Mouse (Mus musculus) gastrocnemius, adult 2 months (tissue): ENCODE results near the gene Srgap1. TPM values are rescaled to one million over a fixed set of nuclear protein-coding genes. Genes with fewer than 3 reads are reported as not detected.
"Not testable (repeated sequence)": the region's sequence is repeated elsewhere in the genome, so short reads cannot be mapped to it uniquely, and the experiment has no call there.

Experiments
- DNase-seq: peaks from one replicate; pipeline ENCODE4 v3.0.0; 2022
- H3K27ac ChIP-seq: fragments of 200-600 bp; 2 replicates; pipeline ENCODE4 v1.8.1; 2022; ENCODE audit warnings: mild to moderate bottlenecking
- H3K4me3 ChIP-seq: fragments of 200-600 bp; 2 replicates; pipeline ENCODE4 v1.8.1; 2022; ENCODE audit warnings: mild to moderate bottlenecking, moderate library complexity
- CTCF ChIP-seq: fragments of 200-600 bp; IDR thresholded peaks from 2 replicates; pipeline ENCODE4 v1.8.1; 2022; ENCODE audit warnings: antibody characterized with exemption, mild to moderate bottlenecking, moderate library complexity
- intact Hi-C: fragments of 180-260 bp; cut with DNase I; formaldehyde crosslinking; loops from one replicate; pipeline ENCODE4 v1.15.1; 2025
- total RNA-seq, 2 experiments: library from RNA; stranded (reverse); gene quantifications; 2 replicates each; pipeline ENCODE4 v1.2.3; 2021

Srgap1 gene
- total RNA-seq, 2 experiments from 2014 or later, result 0.38 to 0.89 TPM

DNA sequence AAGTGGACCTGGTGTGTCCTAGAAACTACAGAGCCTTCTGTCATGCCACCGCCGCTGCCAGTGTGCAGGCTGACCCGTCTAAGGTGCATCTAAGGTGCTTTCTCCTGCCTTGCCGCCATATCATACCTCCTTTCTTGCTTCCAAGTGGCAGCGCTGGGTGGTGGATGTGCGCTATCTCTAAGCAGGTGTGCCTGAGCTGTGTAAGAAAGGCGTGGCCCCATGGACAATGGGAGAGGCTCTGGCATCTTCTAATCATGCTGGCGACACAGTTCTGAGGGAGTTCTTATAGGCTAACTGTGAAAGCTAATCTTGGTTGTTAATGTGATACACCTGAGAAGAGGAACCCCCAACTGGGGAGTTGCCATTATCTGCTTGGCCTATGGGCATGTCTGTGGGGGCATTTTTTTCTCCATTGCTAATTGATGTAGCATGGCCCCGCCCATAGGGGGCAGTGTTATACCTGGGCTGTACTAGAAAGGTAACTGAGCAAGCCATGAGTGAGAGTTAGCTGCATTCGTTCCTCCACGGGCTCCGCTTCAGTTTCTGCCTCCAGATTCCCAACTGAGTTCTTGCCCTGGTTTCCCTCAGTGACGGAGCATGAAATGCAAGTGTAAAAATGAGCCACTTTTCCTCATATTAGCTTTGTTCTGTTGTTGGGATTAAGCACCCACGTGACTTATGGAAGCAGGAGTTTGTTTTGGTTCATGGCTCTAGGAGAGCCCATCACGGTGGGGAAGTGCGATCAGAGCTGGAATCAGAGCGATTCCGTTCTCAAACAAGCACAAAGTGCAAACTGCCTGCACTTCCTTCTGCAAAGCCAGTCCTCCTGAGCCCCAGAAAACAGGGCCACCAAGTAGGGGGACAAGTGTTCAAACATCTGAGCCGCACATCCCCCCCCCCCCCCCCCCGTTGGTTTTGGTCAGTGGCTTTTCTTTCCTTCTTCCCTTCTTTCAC is 276.2 kb downstream of the Srgap1 start:
- peak; percentile 40 for DNase-seq
- H3K4me3 ChIP-seq, result peak overlapping the region; percentile 47
- H3K27ac ChIP-seq, result no peak overlapping the region
- peak; percentile 72 for TF ChIP-seq CTCF
- intact Hi-C loops, result loop anchor here (2.0 kb wide), 1 partner anchor 282 kb away; no protein-coding TSS in a partner anchor

DNA sequence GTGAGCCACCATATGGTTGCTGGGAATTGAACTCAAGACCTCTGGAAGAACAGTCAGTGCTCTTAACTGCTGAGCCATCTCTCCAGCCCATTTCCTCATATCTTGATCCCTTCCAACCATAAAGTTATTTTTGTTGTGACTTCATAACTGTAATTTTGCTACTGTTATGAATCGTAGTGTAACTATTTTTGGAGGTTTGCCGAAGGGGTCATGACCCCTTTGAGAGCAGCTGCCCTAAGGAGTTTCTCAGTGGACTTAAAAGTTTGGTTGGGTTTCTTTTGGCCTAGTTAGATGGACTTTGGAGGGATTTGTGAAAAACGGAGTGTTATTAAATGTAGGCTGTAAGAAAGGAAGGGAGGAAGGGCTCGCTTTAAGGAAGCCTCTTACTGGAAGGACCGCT is 277.4 kb downstream of the Srgap1 start:
- no peak for TF ChIP-seq CTCF
- no peak overlapping the region for H3K27ac ChIP-seq
- intact Hi-C loops, result loop anchor here (2.0 kb wide), 1 partner anchor 283 kb away; no protein-coding TSS in a partner anchor
- H3K4me3 ChIP-seq, result no peak overlapping the region
- no peak for DNase-seq

DNA sequence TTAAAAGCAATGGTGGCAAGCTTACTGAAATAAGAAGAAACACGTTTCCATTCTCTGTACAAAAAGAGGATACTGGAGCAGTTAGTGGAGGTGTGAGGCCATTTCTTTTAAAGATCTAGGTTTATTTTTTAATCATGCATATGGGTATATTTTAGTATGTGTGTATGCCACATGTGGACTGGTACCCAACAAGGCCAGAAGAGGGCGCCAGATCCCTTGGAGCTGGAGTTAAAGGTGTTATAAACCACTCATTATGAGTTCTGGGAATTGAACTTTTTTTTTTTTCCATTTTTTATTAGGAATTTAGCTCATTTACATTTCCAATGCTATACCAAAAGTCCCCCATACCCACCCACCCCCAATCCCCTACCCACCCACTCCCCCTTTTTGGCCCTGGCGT is 279.8 kb downstream of the Srgap1 start:
- TF ChIP-seq CTCF, result peak; percentile 45
- DNase-seq, H3K27ac ChIP-seq, intact Hi-C loops, H3K4me3 ChIP-seq: not testable (repeated sequence)

DNA sequence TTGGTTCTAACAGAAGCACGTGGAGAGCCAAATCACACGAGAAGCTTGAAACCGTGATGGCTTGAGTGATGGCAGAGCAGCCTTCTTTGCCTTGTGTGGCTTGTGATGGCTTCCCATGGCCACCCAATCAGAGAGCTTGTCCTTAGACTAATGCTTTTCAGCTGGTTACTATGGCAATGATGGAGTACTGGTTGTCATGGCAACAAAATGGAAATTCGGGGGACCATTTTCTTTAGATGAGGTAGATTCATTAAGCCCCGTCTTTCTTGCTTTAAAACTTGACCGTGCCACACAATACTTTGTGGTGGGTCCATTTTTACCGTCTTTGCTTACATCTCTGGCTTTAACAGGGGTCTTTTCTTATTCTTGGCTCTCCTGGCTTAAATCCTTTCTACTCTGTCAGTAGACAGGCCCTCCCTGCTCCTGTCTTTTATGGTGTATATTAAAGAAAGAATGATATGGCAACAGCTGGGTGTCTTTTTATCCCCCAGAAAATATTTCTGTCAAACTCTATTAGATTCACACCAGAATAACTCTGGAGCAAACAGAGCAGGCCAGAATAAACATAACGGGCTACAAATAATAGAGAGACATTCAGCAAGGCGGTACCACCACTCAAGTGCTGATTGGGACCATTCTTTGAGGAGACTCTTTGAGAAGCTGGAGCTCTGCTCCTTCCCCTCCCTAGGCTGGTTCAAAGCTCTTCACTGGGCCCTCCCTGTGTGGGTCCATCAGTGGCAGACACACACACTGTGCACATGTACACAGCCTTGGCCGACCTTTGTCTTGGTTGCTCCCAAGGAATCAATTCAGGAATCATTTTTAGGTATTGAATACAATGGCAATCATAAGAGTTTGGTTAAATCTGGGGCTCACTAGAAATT is 281.7 kb downstream of the Srgap1 start:
- intact Hi-C loops, result no loop called here

DNA sequence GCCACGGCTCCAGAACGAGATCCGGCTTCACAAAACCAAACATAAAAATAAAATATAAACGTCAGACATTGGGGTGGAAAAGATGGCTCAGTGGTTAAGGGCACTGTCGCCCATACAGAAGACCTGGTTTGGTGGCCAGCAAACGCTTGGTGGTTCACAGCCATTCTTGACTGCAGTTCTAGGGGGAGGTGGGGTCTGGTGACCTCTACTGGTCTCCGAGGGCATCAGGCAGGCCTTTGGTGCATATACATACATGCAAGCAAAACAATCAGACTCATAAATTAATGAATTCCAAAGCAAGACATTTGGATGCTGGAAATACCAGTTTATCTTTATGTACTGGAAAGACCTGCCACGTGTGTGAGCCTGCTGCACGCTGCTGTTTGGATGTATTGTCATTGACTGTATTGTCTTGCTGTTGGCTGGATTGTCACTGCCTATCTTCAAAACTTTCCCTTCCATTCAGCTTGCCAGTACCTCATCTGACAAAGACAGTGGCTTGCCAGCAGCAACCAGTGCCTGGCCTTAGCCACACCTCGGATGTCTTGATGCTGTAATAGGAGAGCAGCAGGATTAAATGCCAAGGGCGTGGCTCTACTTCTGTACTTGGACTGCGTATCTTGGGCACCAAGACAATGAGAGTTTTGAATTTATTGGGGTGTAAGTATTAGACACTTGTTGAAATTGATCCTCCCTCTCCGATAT is 282.5 kb downstream of the Srgap1 start:
- DNase-seq, result peak; percentile 32
- intact Hi-C loops, result loop anchor here (5.0 kb wide), 1 partner anchor 62 kb away; no protein-coding TSS in a partner anchor

More for the DNA sequence above, 281.7 kb downstream of the Srgap1 start:
- Histone ChIP-seq H3K4me3 (no peak overlapping the region), H3K27ac (no peak overlapping the region)
- TF ChIP-seq CTCF, result no peak
- no peak for DNase-seq

DNA sequence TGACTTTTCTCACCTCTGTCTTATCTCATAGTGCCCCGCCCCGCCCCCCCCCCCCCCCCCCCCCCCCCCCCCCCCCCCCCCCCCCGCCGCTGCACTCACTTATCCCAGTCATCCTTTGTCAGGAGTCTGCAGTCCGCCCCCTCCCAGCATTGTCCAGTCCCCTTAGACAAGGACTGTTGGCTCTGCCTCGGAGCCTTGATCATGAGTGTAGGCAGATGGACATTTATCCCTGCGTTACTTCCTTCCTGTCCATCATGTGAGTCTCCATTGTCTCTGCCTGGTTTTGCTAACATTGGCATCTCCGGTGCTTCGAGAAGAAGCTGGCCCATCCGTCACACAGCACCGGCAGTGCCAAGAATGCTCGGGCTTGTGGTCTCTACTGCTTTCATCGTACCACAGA is 283.9 kb downstream of the Srgap1 start:
- H3K4me3 ChIP-seq, result no peak overlapping the region
- TF ChIP-seq CTCF, result no peak
- intact Hi-C loops, result loop anchor here (5.0 kb wide), 1 partner anchor 61 kb away; no protein-coding TSS in a partner anchor

More for the DNA sequence above, 282.5 kb downstream of the Srgap1 start:
- Histone ChIP-seq H3K27ac (no peak overlapping the region), H3K4me3 (no peak overlapping the region)
- peak; percentile 33; the same call in 1 of the 2 replicates for TF ChIP-seq CTCF

DNA sequence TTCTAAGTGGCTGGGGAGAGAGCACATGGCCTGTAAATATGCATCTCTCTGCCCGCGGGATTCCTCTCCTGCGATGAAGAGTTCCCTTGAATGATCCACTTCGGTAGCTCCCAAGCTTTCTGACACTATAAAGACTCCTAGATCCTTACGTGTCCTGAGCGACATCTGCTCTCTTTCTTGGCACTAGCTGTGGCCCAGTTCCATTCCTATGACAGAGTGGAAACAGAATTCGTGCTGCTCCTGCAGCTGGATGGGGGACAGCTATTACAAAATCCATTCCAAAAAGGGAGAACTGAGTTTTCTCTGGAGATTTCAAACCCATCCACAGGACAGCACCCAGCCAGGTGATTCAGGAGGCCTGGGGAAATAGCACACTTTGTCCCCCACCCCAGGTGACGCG is 285.0 kb downstream of the Srgap1 start:
- H3K4me3 ChIP-seq, result 0 out of 2 replicates have a peak overlapping the region, but pooled peaks have one; percentile 13
- peak; percentile 48 for DNase-seq
- intact Hi-C loops, result loop anchor here (5.0 kb wide), 1 partner anchor 60 kb away; no protein-coding TSS in a partner anchor
- TF ChIP-seq CTCF, result no peak
- no peak overlapping the region; the same call in 1 of the 2 replicates for H3K27ac ChIP-seq

More for the DNA sequence above, 283.9 kb downstream of the Srgap1 start:
- DNase-seq, result no peak
- H3K27ac ChIP-seq, result no peak overlapping the region

DNA sequence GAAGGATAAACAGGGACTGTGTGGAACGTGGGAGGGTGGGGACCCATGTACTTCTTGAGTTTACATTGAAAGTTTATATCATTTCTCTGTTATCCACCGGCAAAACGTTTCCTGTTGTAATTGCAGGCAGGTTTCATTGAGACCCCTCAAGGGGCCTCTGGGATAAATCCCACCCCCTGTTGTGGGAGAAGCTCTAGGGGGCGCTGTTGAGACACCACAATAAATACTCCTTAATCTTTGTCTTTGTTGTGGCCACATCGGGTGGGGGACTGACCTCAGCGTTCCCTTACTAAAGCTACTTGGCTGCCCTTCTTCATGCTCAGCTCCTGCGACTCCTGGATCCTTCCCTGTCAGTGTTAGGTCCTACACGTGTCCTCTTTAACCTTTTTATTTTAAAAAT is 288.0 kb downstream of the Srgap1 start:
- Histone ChIP-seq H3K27ac (no peak overlapping the region), H3K4me3 (no peak overlapping the region)
- no peak for DNase-seq
- TF ChIP-seq CTCF, result peak; percentile 51
- intact Hi-C loops, result no loop called here

DNA sequence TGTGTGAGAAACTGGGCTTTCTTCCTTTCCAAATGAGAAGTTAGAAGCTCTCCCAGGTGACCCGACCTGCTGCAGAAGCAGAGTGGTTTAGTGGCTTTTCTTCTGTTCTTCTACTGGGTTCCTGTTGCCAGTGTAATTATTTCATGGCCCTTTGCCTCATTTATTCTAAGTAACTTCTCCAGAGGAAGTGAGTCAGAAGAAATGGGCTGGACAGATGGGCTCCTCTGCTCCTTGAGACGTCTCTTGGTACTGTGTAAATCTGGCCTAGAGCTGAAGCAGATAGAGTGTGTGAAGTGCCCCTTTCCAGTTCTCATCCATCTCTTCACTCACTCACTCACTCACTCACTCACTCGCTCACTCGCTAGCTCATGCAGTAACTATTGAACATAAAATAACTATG is 290.4 kb downstream of the Srgap1 start:
- TF ChIP-seq CTCF, result no peak
- intact Hi-C loops, result no loop called here
- Histone ChIP-seq H3K4me3 (no peak overlapping the region), H3K27ac (no peak overlapping the region)
- DNase-seq, result no peak

DNA sequence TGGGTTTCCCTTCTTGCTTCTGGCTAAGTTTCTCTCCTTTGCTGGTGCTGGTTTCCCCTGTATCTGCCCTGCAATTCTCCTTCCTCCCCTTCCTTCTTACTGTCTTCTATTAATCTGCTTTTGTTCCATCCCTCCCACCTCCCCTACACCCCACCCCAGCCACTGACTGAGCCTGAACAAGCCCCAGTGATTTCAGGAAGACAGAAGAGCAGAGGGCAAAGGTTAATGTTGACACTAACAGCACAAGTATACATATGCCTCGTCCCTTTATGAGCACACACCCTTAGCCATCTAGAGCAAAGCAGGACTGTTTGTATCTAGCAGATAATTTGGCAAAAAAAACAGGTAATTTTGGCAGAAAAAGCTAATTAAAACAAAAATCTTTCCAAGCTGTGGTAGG is 291.3 kb downstream of the Srgap1 start:
- H3K27ac ChIP-seq, result no peak overlapping the region
- intact Hi-C loops, result no loop called here
- no peak for TF ChIP-seq CTCF
- no peak overlapping the region for H3K4me3 ChIP-seq
- DNase-seq, result no peak

DNA sequence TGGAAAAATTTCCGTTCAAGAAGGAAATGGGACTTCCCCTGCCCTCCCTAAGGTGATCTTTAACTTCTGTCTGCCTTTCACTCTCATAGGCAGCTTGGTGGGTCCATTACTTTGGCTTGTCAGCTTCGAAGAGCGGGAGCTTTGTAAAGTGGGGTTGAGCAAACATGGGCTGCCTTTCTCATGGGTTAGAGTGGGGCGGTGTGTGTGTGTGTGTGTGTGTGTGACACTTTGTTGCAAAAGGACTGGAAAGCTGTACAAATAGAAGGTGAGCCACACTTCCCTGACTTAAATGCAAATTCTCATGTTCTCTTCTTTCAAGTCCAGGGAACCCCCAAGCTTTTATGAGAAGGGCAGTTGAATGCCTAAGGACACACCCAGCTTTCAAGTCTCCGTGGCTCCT is 292.9 kb downstream of the Srgap1 start:
- intact Hi-C loops, result no loop called here
- no peak overlapping the region for H3K4me3 ChIP-seq
- DNase-seq, result no peak
- H3K27ac ChIP-seq, result no peak overlapping the region
- no peak for TF ChIP-seq CTCF

DNA sequence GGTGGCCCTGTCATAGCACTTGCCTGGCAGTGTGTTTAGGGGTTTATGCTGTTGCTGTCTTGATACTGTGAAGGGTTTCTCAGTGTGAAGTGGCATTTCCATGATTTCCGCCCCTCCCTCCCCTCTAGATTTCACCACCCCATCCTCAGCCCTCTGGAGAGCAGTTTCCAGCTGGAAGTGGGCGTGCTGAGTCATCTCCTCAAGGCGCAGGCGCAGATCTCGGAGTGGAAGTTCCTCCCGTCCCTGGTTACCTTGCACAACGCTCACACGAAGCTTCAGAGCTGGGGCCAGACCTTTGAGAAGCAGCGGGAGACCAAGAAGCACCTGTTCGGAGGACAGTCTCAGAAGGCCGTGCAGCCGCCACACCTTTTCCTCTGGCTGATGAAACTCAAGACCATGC is 296.9 kb downstream of the Srgap1 start:
- intact Hi-C loops, result no loop called here
- no peak for TF ChIP-seq CTCF
- Histone ChIP-seq H3K4me3 (no peak overlapping the region), H3K27ac (no peak overlapping the region)
- no peak for DNase-seq
